Mouse (Mus musculus) cerebellum, adult 2 months (tissue): Measurements from ENCODE around the gene Araf. TPM values are rescaled to one million over a fixed set of nuclear protein-coding genes. Genes with fewer than 3 reads are reported as not detected.

Experiments used
- DNase-seq, 2 experiments: peaks; one replicate each; pipeline ENCODE4 v3.0.0; 2021
- H3K27ac ChIP-seq: fragments of 200-500 bp; 2 replicates; pipeline ENCODE4 v1.5.1; 2012; ENCODE audit warnings: low read length, control low read depth, inconsistent platforms; ENCODE audit not compliant: insufficient read depth
- H3K27me3 ChIP-seq: fragments of 200-500 bp; 2 replicates; pipeline ENCODE4 v1.6.1; 2012; ENCODE audit warnings: inconsistent platforms, mild to moderate bottlenecking, low read length, moderate library complexity; ENCODE audit not compliant: control insufficient read depth, insufficient read depth
- H3K4me1 ChIP-seq: fragments of 200-500 bp; 2 replicates; pipeline ENCODE4 v1.6.1; 2011; ENCODE audit warnings: low read length; ENCODE audit not compliant: control insufficient read depth, insufficient read depth
- H3K4me3 ChIP-seq: fragments of 200-500 bp; replicated peaks from 2 replicates; pipeline ENCODE3; 2011; ENCODE audit warnings: mild to moderate bottlenecking, low read depth, low read length, control low read depth; ENCODE audit not compliant: insufficient read depth
- CTCF ChIP-seq: fragments of 200-500 bp; IDR thresholded peaks from 2 replicates; pipeline ENCODE4 v1.5.1; 2011; ENCODE audit warnings: low read depth, mild to moderate bottlenecking, control low read depth, low read length, moderate library complexity, borderline replicate concordance; ENCODE audit not compliant: insufficient read depth
- POLR2A ChIP-seq: fragments of 200-500 bp; IDR thresholded peaks from 2 replicates; pipeline ENCODE4 v1.6.1; 2011; ENCODE audit warnings: low read length, control low read depth, borderline replicate concordance; ENCODE audit not compliant: insufficient read depth
- WGBS: fragments of 180-500 bp; shearing (Covaris S2); methylation state at CpG from one replicate; pipeline ENCODE4 v1.1.7; 2018; 5-methylcytosine and 5-hydroxymethylcytosine counted together
- polyA plus RNA-seq: library from polyadenylated mRNA; depleted of rRNA; stranded (reverse); fragments of >200 nt; gene quantifications from 2 replicates; pipeline ENCODE4 v1.2.3, GENCODE M21; 2012; rRNA removed

Araf gene
- polyA plus RNA-seq: 306 and 313 TPM in 2 replicates

DNA sequence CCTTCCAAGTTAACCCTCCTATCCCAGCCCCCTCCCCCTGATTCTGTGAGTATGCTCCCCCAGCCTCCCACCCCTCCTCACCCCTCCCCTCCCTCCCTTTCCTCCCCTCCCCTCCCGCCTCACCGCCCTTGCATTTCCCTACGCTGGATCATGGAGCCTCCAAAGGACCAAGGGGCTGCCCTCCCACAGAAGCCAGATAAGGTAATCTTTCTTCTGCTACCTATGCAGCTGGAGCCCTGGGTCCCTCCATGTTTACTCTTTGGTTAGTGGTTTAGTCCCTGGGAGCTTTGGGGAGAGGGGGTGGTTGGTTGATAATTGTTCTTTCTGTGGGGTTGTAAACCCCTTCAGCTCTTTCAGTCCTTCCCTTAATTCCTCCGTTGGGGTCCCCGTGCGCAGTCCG is at the start of gene Araf:
Araf (plus strand) TSS at position 134 of the 400 bp plus-strand sequence.
- no peaks in the 10 kb centered on the region for H3K27me3 ChIP-seq
- 17% methylated on average over 7 of the region's 7 CpGs for WGBS
- TF ChIP-seq POLR2A: no peak
- TF ChIP-seq CTCF: no peak
- no peaks in the 10 kb centered on the region for H3K4me1 ChIP-seq
- H3K4me3 ChIP-seq: peak within 1 kb of the TSS; percentile 96
- no peak for DNase-seq
- peak within 1 kb of the TSS; percentile 84 for H3K27ac ChIP-seq

DNA sequence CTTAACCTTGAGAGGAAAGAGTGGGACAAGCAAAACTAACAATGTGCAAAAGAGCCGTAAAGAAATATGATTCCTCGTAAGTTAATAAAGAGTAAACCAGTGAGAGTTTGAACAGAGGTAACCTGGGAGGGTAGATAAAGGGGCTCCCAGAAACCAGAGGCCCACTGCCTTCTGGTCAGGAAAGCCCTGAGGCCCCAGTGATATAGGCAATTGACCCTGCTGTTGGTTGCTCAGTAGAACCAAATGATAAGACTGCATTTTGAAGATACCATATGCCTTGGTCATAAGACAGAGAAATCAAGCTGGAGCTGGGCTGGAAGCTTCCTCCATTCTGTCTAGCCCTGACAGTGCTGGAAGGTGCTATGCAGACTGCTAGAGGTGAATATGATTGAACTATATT is 48.8 kb upstream of the Araf start:
- TF ChIP-seq POLR2A (no peak), CTCF (no peak)
- Histone ChIP-seq H3K4me3 (no peak overlapping the region), H3K4me1 (no peaks in the 10 kb centered on the region), H3K27ac (no peak overlapping the region), H3K27me3 (no peaks in the 10 kb centered on the region)
- DNase-seq: no peak
- WGBS: 92% methylated on average over 2 of the region's 2 CpGs

DNA sequence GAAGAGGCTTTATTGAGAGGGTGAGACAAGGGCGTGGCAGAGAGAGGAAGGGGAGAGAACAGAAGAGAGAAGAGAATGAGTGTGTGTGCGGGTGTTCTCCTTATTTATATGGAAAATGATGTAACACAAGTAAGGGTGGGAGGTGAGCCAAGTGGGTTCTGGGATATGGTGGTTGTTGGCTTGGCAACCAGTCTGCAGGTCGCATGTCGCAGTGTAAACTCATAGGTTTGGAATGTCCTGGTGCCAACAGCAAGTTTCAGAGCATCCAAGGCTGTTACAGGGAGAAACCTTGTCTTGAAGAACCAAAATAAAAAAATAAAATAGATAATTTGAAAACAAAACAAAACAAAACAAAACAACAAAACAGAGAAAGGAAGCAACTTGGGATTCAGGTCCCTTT is 36.4 kb upstream of the Araf start:
- TF ChIP-seq POLR2A (no peak), CTCF (no peak)
- Histone ChIP-seq H3K27me3 (no peaks in the 10 kb centered on the region), H3K4me1 (no peaks in the 10 kb centered on the region), H3K4me3 (no peak overlapping the region), H3K27ac (no peak overlapping the region)
- 69% methylated on average over 4 of the region's 4 CpGs for WGBS
- no peak for DNase-seq

DNA sequence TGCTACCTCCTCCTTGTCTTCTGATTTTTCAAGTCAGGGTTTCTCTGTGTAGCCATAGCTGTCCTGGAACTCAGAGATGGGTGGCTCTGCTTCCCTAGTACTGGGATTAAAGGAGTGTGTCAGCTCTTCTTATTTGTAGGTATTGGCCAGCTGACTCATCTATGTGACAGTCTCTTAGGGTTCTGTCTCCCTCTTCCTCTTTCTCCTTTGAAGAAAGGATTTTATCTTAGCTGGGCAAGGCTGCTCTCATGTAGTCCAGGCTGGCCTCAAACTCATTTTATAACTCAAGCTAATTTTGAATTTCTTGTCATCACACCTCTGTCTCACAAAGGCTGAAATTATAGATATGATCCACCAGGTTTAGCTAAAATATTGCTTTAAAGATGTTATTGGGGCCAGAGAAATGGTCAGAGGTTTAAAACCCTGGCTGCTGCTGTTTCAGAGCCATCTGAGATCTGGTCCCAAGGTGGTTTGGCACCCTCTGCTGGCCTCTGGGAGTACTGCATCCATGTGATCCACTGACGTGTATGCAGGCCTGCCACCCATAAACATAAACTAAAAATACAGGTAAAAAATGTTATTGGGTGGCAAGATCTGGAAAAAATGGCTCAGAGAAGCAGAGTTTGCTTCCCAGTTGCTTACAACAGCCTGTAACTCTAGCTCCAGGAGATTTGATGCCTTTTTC is 26.8 kb upstream of the Araf start:
- WGBS: 5% methylated on average over 1 of the region's 1 CpGs
- DNase-seq: peak; percentile 77 to 90
- no peaks in the 10 kb centered on the region for H3K27me3 ChIP-seq
- TF ChIP-seq POLR2A (no peak), CTCF (peak; percentile 80)
- no peaks in the 10 kb centered on the region for H3K4me1 ChIP-seq
- no peak overlapping the region for H3K27ac ChIP-seq
- no peak overlapping the region for H3K4me3 ChIP-seq

DNA sequence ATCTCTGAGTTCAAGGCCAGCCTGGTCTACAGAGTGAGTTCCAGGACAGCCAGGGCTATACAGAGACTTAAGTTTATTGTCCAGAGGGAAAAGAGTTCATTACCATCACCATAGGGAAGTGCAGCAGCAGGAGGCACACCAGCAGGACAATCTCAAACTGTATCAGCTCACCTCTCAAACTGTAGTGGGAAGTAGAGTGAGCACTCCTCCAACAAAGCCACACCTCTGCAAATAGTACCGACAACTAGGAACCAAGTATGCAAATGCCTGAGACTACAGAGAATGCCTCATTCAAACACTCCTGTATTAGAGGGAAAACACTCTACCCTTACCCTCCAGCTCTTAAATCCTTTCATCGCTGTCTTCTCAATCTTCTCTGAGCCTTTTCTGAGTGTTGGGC is 25.9 kb upstream of the Araf start:
- no peak overlapping the region for H3K27ac ChIP-seq
- no peaks in the 10 kb centered on the region for H3K27me3 ChIP-seq
- WGBS: 65% methylated on average over 2 of the region's 2 CpGs
- no peak for TF ChIP-seq CTCF
- TF ChIP-seq POLR2A: no peak
- DNase-seq: no peak
- H3K4me1 ChIP-seq: no peaks in the 10 kb centered on the region
- H3K4me3 ChIP-seq: no peak overlapping the region

DNA sequence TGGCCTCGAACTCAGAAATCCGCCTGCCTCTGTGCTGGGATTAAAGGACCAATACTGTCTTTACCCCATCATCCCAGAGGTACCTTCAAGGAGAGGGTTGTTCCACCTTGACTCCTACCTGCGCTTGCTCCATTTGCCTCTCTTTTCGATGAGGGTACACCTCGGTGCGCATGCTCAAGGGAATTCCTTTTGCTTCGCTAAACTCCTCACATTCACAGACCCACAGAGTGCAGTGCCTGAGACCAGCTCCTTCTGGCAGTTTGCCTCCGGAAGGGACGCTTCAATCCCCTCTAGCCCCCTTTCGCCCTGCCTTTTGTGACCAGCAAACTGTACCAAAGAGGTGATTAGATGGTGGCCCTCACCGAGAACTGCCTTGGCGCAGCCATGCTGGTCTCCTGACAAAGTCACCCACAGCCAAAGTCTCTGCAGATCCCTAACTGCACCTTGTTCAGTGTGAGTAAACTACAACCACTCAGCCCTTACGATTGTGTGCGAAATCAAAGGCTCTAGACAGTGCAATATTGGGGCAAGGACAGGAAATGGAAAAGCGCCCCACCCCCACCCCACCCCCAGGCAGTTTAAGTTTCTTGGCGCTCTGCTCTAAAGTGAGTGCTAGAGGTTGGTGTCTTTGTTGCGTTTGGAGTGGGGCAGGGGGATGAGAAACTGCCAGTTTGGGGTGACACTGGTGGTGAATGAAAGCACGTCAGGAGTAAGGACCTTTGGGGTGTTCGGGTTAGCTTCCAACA is 22.2 kb upstream of the Araf start:
- TF ChIP-seq CTCF (no peak), POLR2A (no peak)
- Histone ChIP-seq H3K27ac (no peak overlapping the region), H3K27me3 (no peaks in the 10 kb centered on the region), H3K4me1 (no peaks in the 10 kb centered on the region), H3K4me3 (no peak overlapping the region)
- 57% methylated on average over 19 of the region's 19 CpGs for WGBS
- DNase-seq: no peak

DNA sequence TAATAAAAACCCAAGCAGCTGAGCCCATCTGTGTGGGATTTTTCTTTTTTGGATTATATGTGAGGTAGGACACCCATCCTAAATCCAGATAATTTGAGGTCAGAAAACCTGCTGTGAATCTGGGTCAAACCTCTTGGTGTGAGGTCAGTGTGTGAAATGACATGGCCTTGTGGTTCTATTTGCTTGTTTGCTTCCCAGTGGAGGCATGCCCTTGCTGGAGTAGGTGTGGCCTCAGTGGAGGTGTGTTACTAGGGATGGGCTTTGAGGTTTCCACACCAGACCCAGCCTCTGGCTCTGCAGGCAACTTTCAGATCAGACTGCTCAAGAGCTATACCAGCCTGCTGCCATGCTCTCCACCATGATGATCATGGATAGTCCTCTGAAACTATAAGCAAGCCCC is 20.0 kb upstream of the Araf start:
- no peak for DNase-seq
- no peak for TF ChIP-seq POLR2A
- TF ChIP-seq CTCF: no peak
- H3K27me3 ChIP-seq: no peaks in the 10 kb centered on the region
- H3K27ac ChIP-seq: no peak overlapping the region
- no peak overlapping the region for H3K4me3 ChIP-seq
- no peaks in the 10 kb centered on the region for H3K4me1 ChIP-seq

DNA sequence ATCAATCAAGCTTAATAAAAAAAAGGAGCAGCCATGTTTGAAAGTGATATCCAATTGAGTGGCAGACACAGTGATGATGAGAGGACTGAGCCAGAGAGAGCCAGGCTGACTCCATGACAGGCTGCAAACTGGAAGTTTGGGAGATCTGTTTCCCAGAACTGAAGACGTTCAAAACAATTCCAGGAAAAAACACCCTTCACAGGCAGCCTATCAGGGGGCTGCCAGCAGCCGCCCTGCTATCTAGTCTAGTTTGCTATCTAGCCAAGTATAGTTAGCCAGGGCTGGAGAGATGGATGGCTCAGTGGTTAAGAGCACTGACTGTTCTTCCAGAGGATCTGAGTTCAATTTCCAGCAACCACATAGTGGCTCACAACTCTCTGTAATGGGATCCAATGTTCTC is 10.3 kb upstream of the Araf start:
- H3K4me1 ChIP-seq: no peaks in the 10 kb centered on the region
- no peak for TF ChIP-seq CTCF
- TF ChIP-seq POLR2A: no peak
- no peak overlapping the region for H3K27ac ChIP-seq
- no peaks in the 10 kb centered on the region for H3K27me3 ChIP-seq
- DNase-seq: no peak
- no peak overlapping the region for H3K4me3 ChIP-seq
- WGBS: 66% methylated on average over 2 of the region's 2 CpGs
